Mouse (Mus musculus): ENCODE results near the gene Phldb1.

Phldb1 gene

GRCm38 (mm10) chr9:44708925-44709324, 26.1 kb downstream of the Phldb1 start:
- no peak for DNase-seq (ENCODE audit: low read depth, low spot score)

- peak; percentile 48 for DNase-seq (ENCODE audit: low read depth, low spot score)
These were observed 26.6 kb downstream of the Phldb1 start for GRCm38 (mm10) chr9:44708429-44708765.

- peak; percentile 25 for DNase-seq (ENCODE audit: low read depth, low spot score)
These were observed 27.1 kb downstream of the Phldb1 start for GRCm38 (mm10) chr9:44707749-44708428.

GRCm38 (mm10) chr9:44699730-44700129, 35.3 kb downstream of the Phldb1 start:
- no peak for DNase-seq (ENCODE audit: low read depth, low spot score)

GRCm38 (mm10) chr9:44699196-44699595, 35.8 kb downstream of the Phldb1 start:
- no peak for DNase-seq (ENCODE audit: low read depth, low spot score)

GRCm38 (mm10) chr9:44697866-44698265, 37.1 kb downstream of the Phldb1 start:
- DNase-seq (ENCODE audit: low read depth, low spot score) = peak; percentile 33

GRCm38 (mm10) chr9:44693071-44693470, 41.9 kb downstream of the Phldb1 start:
- DNase-seq (ENCODE audit: low read depth, low spot score) = peak; percentile 80

- no peak for DNase-seq (ENCODE audit: low read depth, low spot score)
These were observed 43.1 kb downstream of the Phldb1 start for GRCm38 (mm10) chr9:44691671-44692520.

GRCm38 (mm10) chr9:44690641-44691040, 44.4 kb downstream of the Phldb1 start:
- peak; percentile 33 for DNase-seq (ENCODE audit: low read depth, low spot score)

- no peak for DNase-seq (ENCODE audit: low read depth, low spot score)
These were observed 47.0 kb downstream of the Phldb1 start for GRCm38 (mm10) chr9:44688013-44688412.

- no peak for DNase-seq (ENCODE audit: low read depth, low spot score)
These were observed 48.4 kb downstream of the Phldb1 start for GRCm38 (mm10) chr9:44686638-44687037.

- DNase-seq (ENCODE audit: low read depth, low spot score) = peak; percentile 79
These were observed 49.4 kb downstream of the Phldb1 start for GRCm38 (mm10) chr9:44685346-44686330.

GRCm38 (mm10) chr9:44683046-44683445, 52.0 kb downstream of the Phldb1 start:
- no peak for DNase-seq (ENCODE audit: low read depth, low spot score)

- no peak for DNase-seq (ENCODE audit: low read depth, low spot score)
These were observed 55.4 kb downstream of the Phldb1 start for GRCm38 (mm10) chr9:44679565-44679964.

- DNase-seq (ENCODE audit: low read depth, low spot score) = peak; percentile 39
These were observed 56.6 kb downstream of the Phldb1 start for GRCm38 (mm10) chr9:44678288-44678871.

- DNase-seq (ENCODE audit: low read depth, low spot score) = no peak
These were observed 62.0 kb downstream of the Phldb1 start, which contains the start of gene Treh for GRCm38 (mm10) chr9:44673005-44673404. Gene Treh, plus strand, starts transcription at chr9:44673233.

GRCm38 (mm10) chr9:44672291-44672865, 62.6 kb downstream of the Phldb1 start:
- no peak for DNase-seq (ENCODE audit: low read depth, low spot score)

- DNase-seq (ENCODE audit: low read depth, low spot score) = no peak
These were observed 63.6 kb downstream of the Phldb1 start for GRCm38 (mm10) chr9:44671416-44671815.

GRCm38 (mm10) chr9:44663706-44664105, 71.3 kb downstream of the Phldb1 start:
- no peak for DNase-seq (ENCODE audit: low read depth, low spot score)

- peak; percentile 82 for DNase-seq (ENCODE audit: low read depth, low spot score)
These were observed 79.6 kb downstream of the Phldb1 start for GRCm38 (mm10) chr9:44655098-44656066.
